Mouse (Mus musculus) forebrain, embryonic 15.5 days (tissue): ENCODE results near the gene Ociad1. TPM values are rescaled to one million over a fixed set of nuclear protein-coding genes. Genes with fewer than 3 reads are reported as not detected.

Experiments used
- ATAC-seq: fragments of 200-750 bp; cut with Nextera tagmentation; replicated peaks from 2 replicates; pipeline ENCODE4 v1.8.0; 2017; ENCODE audit warnings: mild to moderate bottlenecking, moderate TSS enrichment, moderate library complexity
- H3K27ac ChIP-seq: fragments of 300-500 bp; sonication (generic); replicated peaks from 2 replicates; pipeline ENCODE4 v1.5.1; 2015; ENCODE audit warnings: mild to moderate bottlenecking, inconsistent platforms
- H3K27me3 ChIP-seq: fragments of 300-500 bp; sonication (generic); 2 replicates; pipeline ENCODE4 v1.6.1; 2015; ENCODE audit warnings: inconsistent platforms
- H3K36me3 ChIP-seq: fragments of 300-500 bp; sonication (generic); 2 replicates; pipeline ENCODE4 v1.6.1; 2015; ENCODE audit warnings: mild to moderate bottlenecking, inconsistent platforms
- H3K4me1 ChIP-seq: fragments of 300-500 bp; sonication (generic); 2 replicates; pipeline ENCODE4 v1.6.1; 2015; ENCODE audit warnings: inconsistent platforms
- H3K4me2 ChIP-seq: fragments of 300-500 bp; sonication (generic); replicated peaks from 2 replicates; pipeline ENCODE4 v1.6.1; 2015; ENCODE audit warnings: mild to moderate bottlenecking, inconsistent platforms
- H3K4me3 ChIP-seq: fragments of 300-500 bp; sonication (generic); 2 replicates; pipeline ENCODE4 v1.5.1; 2015; ENCODE audit warnings: mild to moderate bottlenecking, inconsistent platforms
- H3K9ac ChIP-seq: fragments of 300-500 bp; sonication (generic); replicated peaks from 2 replicates; pipeline ENCODE4 v1.6.1; 2015; ENCODE audit warnings: mild to moderate bottlenecking, inconsistent platforms
- H3K9me3 ChIP-seq: fragments of 300-500 bp; sonication (generic); 2 replicates; pipeline ENCODE4 v1.6.1; 2016; ENCODE audit warnings: inconsistent platforms
- WGBS: fragments of 180-500 bp; shearing (Covaris S2); methylation state at CpG from one replicate; pipeline ENCODE4 v1.1.7; 2015; ENCODE audit warnings: mixed read lengths; 5-methylcytosine and 5-hydroxymethylcytosine counted together
- polyA plus RNA-seq: library from polyadenylated mRNA; unstranded; fragments of >200 nt; fragmentation: Nextera tagmentation; extraction: Ambion mirVana; gene quantifications from 2 replicates; pipeline ENCODE4 v1.2.1, GENCODE M21; 2015

Gene Ociad1
- polyA plus RNA-seq: 267 and 268 TPM in 2 replicates

DNA sequence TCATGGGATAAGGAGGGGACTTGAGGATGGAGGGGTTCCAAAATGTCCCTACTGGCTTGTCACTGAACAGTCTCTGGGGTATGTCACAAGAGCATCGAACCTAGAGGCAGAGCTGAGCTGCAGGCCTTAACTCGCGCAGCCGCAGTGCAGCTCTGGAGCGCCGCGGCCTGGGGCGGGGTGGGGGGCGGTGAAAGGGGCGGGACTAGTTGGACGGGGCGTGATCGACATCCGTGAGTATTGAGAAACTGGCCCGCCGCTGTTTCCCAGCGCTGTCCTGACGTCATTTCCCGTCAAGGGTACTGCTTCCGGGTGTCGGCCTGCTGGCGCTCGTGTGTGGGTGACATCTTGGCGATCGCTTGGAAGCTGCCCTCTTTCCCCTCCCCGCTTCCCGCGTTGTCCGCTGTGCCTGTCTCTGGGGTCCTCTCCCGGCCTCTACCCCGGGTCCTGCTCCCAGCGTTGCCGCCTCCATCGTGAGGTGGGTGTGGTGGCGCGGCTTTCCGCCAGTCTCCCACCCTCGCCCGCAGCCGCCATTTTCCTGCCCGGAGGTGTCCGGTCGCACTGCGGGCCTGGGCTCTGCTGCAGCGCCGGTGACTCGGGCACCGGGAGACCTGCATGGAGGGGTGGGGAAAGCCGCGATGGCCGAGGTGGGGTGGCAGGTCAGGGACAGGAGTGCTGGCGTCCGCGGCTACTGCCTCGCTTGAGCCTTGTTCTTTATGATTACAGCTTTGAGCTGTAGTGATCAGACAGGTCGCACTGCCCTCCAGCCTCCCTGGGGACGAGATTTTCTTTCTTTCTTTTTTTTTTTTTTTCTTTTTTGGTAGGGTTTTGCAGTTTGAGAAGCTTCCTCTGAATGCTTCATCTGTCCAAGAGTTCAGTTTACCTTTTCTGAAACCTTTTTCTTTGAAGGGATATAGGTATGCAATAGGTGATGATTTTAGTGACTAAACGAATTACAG is at the start of gene Ociad1:
Gene Ociad1 (plus strand): TSS at position 283 of the 956 bp plus-strand sequence.
- Histone ChIP-seq H3K4me2 (peak within 1 kb of the TSS; percentile 56), H3K36me3 (peaks cover 19% of the 10 kb centered on the region), H3K27ac (peak within 1 kb of the TSS; percentile 84), H3K4me3 (peak within 1 kb of the TSS; percentile 61), H3K9ac (peak within 1 kb of the TSS; percentile 80), H3K9me3 (no peaks in the 10 kb centered on the region), H3K27me3 (no peaks in the 10 kb centered on the region), H3K4me1 (peaks cover 30% of the 10 kb centered on the region)
- ATAC-seq: peak; percentile 99
- under 1% methylated on average over 54 of the region's 58 CpGs for WGBS

DNA sequence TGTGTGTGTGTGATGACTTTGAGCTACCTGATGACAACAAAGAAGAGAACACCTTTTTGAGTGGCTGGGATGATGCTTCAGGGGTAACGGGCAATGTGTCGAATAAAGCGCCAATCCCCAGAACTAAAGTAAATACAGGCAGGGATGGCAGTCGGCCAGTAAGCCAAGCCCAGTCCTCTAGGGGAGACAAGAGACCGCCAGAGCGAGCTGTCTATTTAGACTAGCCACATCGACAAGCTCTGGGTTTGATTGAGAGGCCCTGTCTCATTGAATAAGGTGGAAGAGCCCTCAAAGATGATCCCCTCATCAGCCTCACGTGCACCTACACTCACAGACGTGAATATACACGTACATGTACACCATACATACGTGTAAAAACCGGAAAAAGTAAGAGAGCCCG is 48.2 kb upstream of the Ociad1 start:
- no peak overlapping the region for H3K4me2 ChIP-seq
- no peaks in the 10 kb centered on the region for H3K9me3 ChIP-seq
- ATAC-seq: peak; percentile 64
- peaks cover 29% of the 10 kb centered on the region for H3K4me1 ChIP-seq
- no peak overlapping the region for H3K9ac ChIP-seq
- no peaks in the 10 kb centered on the region for H3K27me3 ChIP-seq
- no peaks in the 10 kb centered on the region for H3K36me3 ChIP-seq
- WGBS: 60% methylated on average over 13 of the region's 13 CpGs
- H3K4me3 ChIP-seq: no peak overlapping the region
- H3K27ac ChIP-seq: no peak overlapping the region

DNA sequence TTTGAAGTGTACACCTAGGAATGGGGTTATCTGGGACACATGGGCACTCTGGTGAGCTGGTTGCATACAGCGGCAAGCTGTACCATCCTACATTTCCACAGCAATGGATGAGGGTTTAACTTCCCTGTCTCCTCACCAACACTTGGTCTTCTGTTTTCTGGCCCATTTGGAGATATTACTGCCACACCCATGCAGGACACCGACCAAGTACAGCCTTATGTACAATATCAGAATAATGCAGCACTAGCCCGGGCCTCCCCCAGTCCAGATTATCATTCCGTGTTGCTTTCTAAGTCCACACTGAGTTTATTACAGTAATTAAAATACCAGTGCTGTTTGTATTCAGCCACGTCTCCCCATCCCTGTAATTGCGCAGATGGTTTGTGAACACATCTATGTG is 46.2 kb upstream of the Ociad1 start:
- no peak for ATAC-seq
- Histone ChIP-seq H3K9ac (no peak overlapping the region), H3K4me3 (no peak overlapping the region), H3K4me2 (no peak overlapping the region), H3K9me3 (no peaks in the 10 kb centered on the region), H3K27ac (no peak overlapping the region), H3K4me1 (peaks cover 24% of the 10 kb centered on the region), H3K36me3 (no peaks in the 10 kb centered on the region), H3K27me3 (no peaks in the 10 kb centered on the region)
- 86% methylated on average over 6 of the region's 6 CpGs for whole genome bisulfite sequencing

DNA sequence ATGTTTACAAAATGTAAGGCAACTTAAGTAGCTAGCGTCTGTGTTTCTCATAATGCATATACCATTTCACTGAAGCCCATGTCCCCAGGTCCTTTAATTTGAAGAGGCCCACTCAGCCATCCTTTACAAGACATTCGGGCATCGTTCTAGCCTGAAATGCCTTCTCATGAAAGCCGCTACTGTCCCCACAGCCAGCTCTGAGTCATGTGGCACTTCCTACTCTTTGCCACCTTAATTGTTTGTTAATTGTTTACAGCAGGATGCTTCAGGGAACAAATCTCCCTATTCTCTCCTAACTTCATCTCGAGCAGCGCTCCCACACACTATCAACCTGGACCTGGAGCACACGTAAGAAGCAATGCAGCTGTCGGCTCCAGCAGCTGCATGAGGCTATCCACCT is 44.4 kb upstream of the Ociad1 start:
- no peak overlapping the region for H3K4me2 ChIP-seq
- H3K9me3 ChIP-seq: no peaks in the 10 kb centered on the region
- no peak overlapping the region for H3K9ac ChIP-seq
- H3K27me3 ChIP-seq: no peaks in the 10 kb centered on the region
- no peak for ATAC-seq
- peaks cover 15% of the 10 kb centered on the region for H3K4me1 ChIP-seq
- no peaks in the 10 kb centered on the region for H3K36me3 ChIP-seq
- no peak overlapping the region for H3K4me3 ChIP-seq
- no peak overlapping the region for H3K27ac ChIP-seq
- WGBS: 68% methylated on average over 8 of the region's 8 CpGs

DNA sequence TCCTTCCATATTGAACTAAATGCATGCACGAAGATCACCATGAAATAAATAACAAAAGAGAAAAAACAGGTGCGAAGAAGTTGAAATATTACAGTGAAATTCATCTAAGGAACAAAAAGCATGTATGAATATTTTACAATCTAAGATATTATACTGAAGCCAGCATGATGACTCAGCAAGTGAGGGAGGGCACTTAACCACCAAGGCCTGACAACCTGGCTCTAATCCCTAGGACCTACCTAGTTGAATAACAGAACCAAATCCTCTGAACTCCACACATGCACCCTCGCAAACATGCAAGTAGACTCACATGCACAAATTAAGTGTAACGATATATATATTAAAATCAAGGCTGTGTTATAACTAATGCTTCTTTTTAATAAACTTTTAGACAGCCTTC is 43.2 kb upstream of the Ociad1 start:
- H3K9me3 ChIP-seq: no peaks in the 10 kb centered on the region
- WGBS: 92% methylated on average over 4 of the region's 4 CpGs
- H3K27ac ChIP-seq: no peak overlapping the region
- no peak overlapping the region for H3K4me2 ChIP-seq
- H3K4me1 ChIP-seq: peaks cover 21% of the 10 kb centered on the region
- no peak for ATAC-seq
- no peaks in the 10 kb centered on the region for H3K27me3 ChIP-seq
- H3K9ac ChIP-seq: no peak overlapping the region
- no peaks in the 10 kb centered on the region for H3K36me3 ChIP-seq
- no peak overlapping the region for H3K4me3 ChIP-seq

DNA sequence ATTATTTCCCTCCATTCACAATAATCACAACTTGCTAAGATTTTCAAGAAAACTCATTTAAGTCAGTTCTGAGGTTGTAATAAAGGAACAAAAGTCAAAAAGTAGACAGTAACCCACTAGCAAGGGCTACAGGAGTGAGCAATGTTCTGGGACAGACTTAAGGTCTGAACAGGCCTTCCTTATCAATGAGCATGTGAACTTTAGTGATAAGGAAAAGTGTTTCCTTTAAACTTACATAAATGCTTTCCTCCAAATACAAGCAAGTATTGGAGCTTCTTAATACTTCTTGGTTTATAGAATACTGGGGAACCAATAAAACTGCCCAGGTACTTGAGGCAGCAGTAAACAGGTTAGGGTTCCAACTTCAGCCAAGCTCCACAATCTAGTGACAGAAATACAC is 39.8 kb upstream of the Ociad1 start:
- Histone ChIP-seq H3K4me2 (no peak overlapping the region), H3K27me3 (no peaks in the 10 kb centered on the region), H3K27ac (no peak overlapping the region), H3K4me3 (no peak overlapping the region), H3K9me3 (no peaks in the 10 kb centered on the region), H3K36me3 (no peaks in the 10 kb centered on the region), H3K4me1 (peaks cover 35% of the 10 kb centered on the region), H3K9ac (no peak overlapping the region)
- no peak for ATAC-seq

DNA sequence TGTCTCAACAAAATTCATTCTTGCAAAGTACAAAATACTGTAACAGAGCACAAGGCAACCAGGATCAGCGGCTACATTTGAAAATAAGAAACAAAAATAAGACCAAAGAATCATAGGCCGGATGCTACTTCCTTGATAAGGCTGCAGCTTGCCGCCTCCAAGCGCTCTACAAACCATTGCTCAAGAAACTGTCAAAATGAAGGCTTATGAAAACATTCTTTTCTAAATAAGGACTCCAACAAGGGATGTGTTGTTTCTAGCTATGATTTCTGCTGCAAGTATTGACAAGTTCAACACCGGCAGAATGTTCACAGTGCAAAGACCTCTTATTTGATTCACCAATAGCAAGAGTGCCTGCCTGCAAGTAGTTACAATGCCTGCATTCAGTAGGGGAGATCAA is 37.9 kb upstream of the Ociad1 start:
- 0 out of 2 replicates have a peak, but pooled peaks cover 2% of the 10 kb centered on the region for H3K27me3 ChIP-seq
- H3K36me3 ChIP-seq: no peaks in the 10 kb centered on the region
- peak overlapping the region; percentile 70 for H3K4me2 ChIP-seq
- H3K9me3 ChIP-seq: no peaks in the 10 kb centered on the region
- WGBS: 32% methylated on average over 5 of the region's 5 CpGs
- ATAC-seq: no peak
- peaks cover 32% of the 10 kb centered on the region for H3K4me1 ChIP-seq
- peak overlapping the region; percentile 92 for H3K9ac ChIP-seq
- H3K4me3 ChIP-seq: peak overlapping the region; percentile 98
- H3K27ac ChIP-seq: peak overlapping the region; percentile 98

DNA sequence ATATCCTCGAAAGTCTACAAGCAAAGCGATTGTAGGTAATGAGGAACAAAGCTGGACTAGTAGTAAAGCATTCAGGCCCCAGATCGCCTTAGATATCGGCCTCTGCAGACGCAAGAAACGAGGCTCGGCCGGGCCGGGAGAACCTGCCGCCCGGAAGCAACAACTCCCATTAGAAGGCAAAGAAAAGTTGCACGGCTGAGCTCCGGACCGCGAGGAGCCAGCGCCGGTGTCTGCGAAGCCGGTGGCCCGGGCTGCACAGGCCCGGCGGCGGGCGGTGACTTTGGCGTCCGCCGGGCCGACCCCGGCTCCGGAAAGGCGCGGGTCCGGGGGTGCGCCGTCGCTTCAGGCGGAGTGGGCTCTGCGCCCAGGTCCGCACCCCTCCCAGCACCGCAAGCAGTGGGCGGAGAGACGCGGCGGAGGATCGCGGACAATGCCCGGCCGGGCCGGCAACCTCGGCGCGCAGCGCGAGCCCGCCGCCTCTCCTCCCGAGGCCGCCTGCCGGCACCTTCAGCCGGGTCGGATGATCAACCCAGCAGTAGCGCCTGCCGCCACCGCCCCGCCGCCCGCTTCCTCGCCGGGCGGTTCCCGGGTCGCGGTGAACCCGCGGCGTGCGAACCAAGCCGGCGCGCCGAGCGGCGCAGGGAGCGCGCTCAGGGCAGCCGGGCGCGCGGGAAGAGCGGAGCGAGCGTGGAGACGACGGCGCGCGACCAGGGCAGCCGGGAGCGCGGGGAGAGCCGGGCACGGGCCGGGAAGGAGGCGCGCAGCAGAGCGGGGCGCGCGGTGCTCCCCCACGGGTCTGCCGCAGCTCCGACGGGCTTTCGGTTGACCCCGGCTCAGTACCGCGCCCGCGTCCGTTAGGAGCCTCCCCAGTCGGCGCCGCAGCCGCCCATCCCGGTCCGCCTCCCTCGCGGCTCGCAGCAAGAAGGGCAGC is 37.0 kb upstream of the Ociad1 start:
- Histone ChIP-seq H3K27ac (peak overlapping the region; percentile 98), H3K4me2 (peak overlapping the region; percentile 70), H3K9ac (peak overlapping the region; percentile 92), H3K4me3 (peak overlapping the region; percentile 98), H3K4me1 (peaks cover 32% of the 10 kb centered on the region), H3K27me3 (0 out of 2 replicates have a peak, but pooled peaks cover 2% of the 10 kb centered on the region), H3K36me3 (no peaks in the 10 kb centered on the region), H3K9me3 (no peaks in the 10 kb centered on the region)
- peak; percentile 76 for ATAC-seq
- WGBS: under 1% methylated on average over 124 of the region's 129 CpGs

DNA sequence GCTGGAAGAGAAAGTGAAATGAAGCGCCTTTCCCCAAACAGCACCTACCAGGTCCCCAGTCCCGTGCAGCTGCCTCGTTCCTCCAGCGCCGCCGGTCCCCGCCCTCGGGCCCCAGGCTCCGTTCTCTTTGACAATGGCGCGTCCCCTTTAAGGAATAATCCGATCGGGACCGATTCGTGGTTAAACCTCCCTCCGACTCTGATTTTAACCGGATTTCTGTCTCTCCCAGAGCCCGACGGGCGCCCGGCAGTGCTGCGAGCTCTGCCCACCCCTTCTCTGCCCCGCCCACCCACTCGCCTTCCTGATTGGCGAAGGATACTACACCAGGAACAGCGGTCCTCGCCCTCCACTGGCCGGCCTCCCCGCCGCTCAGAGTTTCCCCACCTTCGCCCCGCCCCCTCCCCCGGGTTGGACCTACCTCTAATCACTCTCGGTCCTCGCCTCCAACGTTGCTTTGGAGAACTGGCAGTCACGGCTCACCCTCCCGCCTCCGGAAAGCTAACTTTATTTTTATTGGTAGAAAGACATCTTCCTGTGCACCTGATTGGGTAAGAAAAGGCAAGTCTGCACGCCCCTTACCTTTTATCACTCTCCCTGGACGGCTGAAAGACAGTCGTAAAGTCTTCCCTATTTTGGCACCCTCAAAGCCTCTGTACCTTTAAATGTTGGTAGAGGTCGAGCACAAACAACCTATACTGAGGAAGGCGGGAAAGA is 36.1 kb upstream of the Ociad1 start, which contains the start of gene Fryl:
Gene Fryl (minus strand): TSS at position 268 of the 714 bp plus-strand sequence.
- ATAC-seq: peak; percentile 99
- no peaks in the 10 kb centered on the region for H3K9me3 ChIP-seq

DNA sequence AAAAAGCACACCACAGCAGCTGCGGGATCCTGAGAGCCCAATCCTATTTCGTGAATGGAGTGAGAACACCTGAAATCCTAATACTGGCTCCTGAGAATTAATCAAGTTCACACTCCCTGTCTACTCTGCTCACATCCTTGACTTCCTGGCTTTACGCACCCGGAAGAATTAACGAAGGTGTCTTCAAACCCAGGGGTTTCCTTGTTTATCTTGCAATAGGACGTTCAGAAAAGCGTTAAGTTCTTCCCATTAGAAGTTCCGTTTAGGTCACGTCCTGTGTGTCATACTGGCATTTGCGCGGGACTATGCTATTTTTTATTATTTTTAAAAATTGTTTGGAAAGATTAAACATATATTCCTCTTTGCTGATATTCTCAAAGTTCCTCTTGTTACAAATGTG is 35.5 kb upstream of the Ociad1 start:
- 4% methylated on average over 11 of the region's 11 CpGs for WGBS
- peaks cover 32% of the 10 kb centered on the region for H3K4me1 ChIP-seq

More for the DNA sequence above, 36.1 kb upstream of the Ociad1 start, which contains the start of gene Fryl:
- peak within 1 kb of the TSS; percentile 70 for H3K4me2 ChIP-seq
- peak within 1 kb of the TSS; percentile 98 for H3K4me3 ChIP-seq
- H3K36me3 ChIP-seq: no peaks in the 10 kb centered on the region
- 0 out of 2 replicates have a peak, but pooled peaks cover 2% of the 10 kb centered on the region for H3K27me3 ChIP-seq
- peaks cover 32% of the 10 kb centered on the region for H3K4me1 ChIP-seq
- under 1% methylated on average over 44 of the region's 44 CpGs for WGBS
- peak within 1 kb of the TSS; percentile 98 for H3K27ac ChIP-seq
- peak within 1 kb of the TSS; percentile 92 for H3K9ac ChIP-seq

DNA sequence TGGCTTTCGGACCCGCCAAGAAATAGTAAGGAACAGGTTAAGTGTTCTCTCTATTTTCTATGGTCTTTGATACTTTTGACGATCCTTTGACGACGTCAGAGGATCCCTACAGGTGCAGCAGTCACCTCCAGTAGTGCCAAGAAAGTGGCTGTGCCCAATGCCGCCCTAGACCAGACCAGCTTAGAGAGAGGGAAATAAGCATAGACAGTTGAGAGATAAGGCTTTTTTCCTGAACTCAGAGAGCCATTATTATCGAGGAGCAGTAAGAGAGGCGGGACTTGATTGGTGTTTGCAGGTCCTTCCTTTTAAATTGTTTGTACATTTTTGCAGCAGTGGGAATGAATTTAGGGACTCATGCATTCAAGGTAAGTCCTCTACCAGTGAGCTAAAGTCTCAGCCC is 34.9 kb upstream of the Ociad1 start:
- Histone ChIP-seq H3K4me1 (peaks cover 32% of the 10 kb centered on the region), H3K9me3 (no peaks in the 10 kb centered on the region), H3K27ac (no peak overlapping the region), H3K36me3 (no peaks in the 10 kb centered on the region), H3K27me3 (0 out of 2 replicates have a peak, but pooled peaks cover 2% of the 10 kb centered on the region), H3K9ac (no peak overlapping the region; the same call in 1 of the 2 replicates), H3K4me2 (peak overlapping the region; percentile 58; the same call in 1 of the 2 replicates), H3K4me3 (no peak overlapping the region)
- WGBS: 54% methylated on average over 8 of the region's 8 CpGs
- no peak for ATAC-seq

More for the DNA sequence above, 35.5 kb upstream of the Ociad1 start:
- peak overlapping the region; percentile 98 for H3K4me3 ChIP-seq
- H3K36me3 ChIP-seq: no peaks in the 10 kb centered on the region
- ATAC-seq: no peak
- H3K4me2 ChIP-seq: peak overlapping the region; percentile 58
- 0 out of 2 replicates have a peak, but pooled peaks cover 2% of the 10 kb centered on the region for H3K27me3 ChIP-seq
- H3K27ac ChIP-seq: peak overlapping the region; percentile 76
- no peaks in the 10 kb centered on the region for H3K9me3 ChIP-seq
- peak overlapping the region; percentile 44 for H3K9ac ChIP-seq
